Mouse (Mus musculus) heart, embryonic 13.5 days (tissue): ENCODE measurements at regions not wholly inside any gene's neighbourhood (a gene's known extent, or its start where the extent isn't known, plus 50 kb on each side); places are given as distances from the start of the nearest gene placed in this dataset.

Source experiments
- ATAC-seq: fragments of 200-750 bp; cut with Nextera tagmentation; 2 replicates; pipeline ENCODE4 v1.8.0; 2017; ENCODE audit warnings: moderate TSS enrichment; ENCODE audit not compliant: insufficient number of reproducible peaks, low FRiP score, low TSS enrichment; ENCODE audit errors: extremely low read depth
- H3K27ac ChIP-seq: fragments of 300-500 bp; sonication (generic); replicated peaks from 2 replicates; pipeline ENCODE4 v1.5.1; 2015; ENCODE audit warnings: moderate library complexity, mild to moderate bottlenecking, inconsistent platforms
- H3K27me3 ChIP-seq: fragments of 300-500 bp; sonication (generic); replicated peaks from 2 replicates; pipeline ENCODE4 v1.6.1; 2015; ENCODE audit warnings: mild to moderate bottlenecking, inconsistent platforms
- H3K36me3 ChIP-seq: fragments of 300-500 bp; sonication (generic); 2 replicates; pipeline ENCODE4 v1.6.1; 2015; ENCODE audit warnings: mild to moderate bottlenecking, inconsistent platforms
- H3K4me1 ChIP-seq: fragments of 300-500 bp; sonication (generic); 2 replicates; pipeline ENCODE4 v1.6.1; 2015; ENCODE audit warnings: inconsistent platforms
- H3K4me2 ChIP-seq: fragments of 300-500 bp; sonication (generic); 2 replicates; pipeline ENCODE4 v1.6.1; 2015; ENCODE audit warnings: inconsistent platforms, mild to moderate bottlenecking, moderate library complexity
- H3K4me3 ChIP-seq: fragments of 300-500 bp; sonication (generic); 2 replicates; pipeline ENCODE4 v1.5.1; 2015; ENCODE audit warnings: moderate library complexity, mild to moderate bottlenecking, inconsistent platforms
- H3K9ac ChIP-seq: fragments of 300-500 bp; sonication (generic); 2 replicates; pipeline ENCODE4 v1.6.1; 2015; ENCODE audit warnings: inconsistent platforms, mild to moderate bottlenecking, moderate library complexity
- H3K9me3 ChIP-seq: fragments of 300-500 bp; sonication (generic); 2 replicates; pipeline ENCODE4 v1.6.1; 2016; ENCODE audit warnings: inconsistent platforms
- WGBS: fragments of 180-500 bp; shearing (Covaris S2); methylation state at CpG from one replicate; pipeline ENCODE4 v1.1.7; 2015; ENCODE audit warnings: mixed read lengths; 5-methylcytosine and 5-hydroxymethylcytosine counted together

DNA sequence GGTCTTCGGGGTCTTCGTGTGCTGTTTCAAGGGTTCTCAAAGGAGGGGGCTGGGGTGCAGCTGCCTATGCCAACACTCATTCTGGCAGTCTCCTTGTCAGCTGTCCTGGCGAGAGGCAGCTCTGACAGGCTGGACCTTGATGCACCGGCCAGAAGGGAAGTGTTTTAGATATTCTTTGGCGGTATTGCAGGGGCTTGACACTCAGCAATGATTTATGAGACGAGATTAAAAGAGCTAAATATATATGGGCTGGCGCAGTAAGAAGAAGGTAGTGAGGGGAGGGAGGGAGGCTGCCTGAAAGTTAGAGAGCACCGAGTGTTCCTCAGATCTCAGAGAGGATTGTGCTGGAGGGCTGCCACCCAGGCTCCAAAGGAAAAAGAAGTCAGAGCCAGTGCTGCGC, 50.2 kb upstream of the Pdzd8 start:
- ATAC-seq = no peak
- H3K4me3 ChIP-seq = no peak overlapping the region
- H3K4me1 ChIP-seq = peaks cover 20% of the 10 kb centered on the region
- H3K36me3 ChIP-seq = no peaks in the 10 kb centered on the region
- no peak overlapping the region for H3K9ac ChIP-seq
- H3K4me2 ChIP-seq = 0 out of 2 replicates have a peak overlapping the region, but pooled peaks have one; percentile 5
- no peaks in the 10 kb centered on the region for H3K9me3 ChIP-seq
- peaks cover 88% of the 10 kb centered on the region for H3K27me3 ChIP-seq
- H3K27ac ChIP-seq = no peak overlapping the region
- WGBS = 32% methylated on average over 9 of the region's 9 CpGs

DNA sequence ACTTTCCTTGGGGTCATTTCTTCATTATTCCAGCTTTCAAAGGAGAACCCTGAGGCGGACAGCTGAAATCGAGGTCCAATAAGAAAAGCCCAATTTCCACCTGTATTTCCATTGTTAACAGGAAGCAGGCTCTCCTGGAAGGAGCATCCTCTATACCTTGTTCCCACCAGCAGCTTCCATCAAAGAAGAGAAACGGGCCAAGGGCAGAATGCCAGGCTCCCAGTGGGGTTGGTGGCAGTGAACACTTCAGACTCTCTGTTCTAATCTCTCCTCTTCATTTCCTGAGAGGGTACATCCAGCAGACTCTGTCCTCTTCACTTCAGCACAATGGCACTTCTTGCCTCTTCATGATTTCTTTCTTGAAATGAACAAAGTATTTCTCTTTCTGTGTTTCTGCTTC, 50.9 kb upstream of the Pdzd8 start:
- no peak for ATAC-seq
- Histone ChIP-seq H3K4me2 (no peak overlapping the region), H3K4me3 (no peak overlapping the region), H3K9ac (no peak overlapping the region), H3K27me3 (peaks cover 92% of the 10 kb centered on the region), H3K9me3 (no peaks in the 10 kb centered on the region), H3K27ac (no peak overlapping the region), H3K4me1 (peaks cover 24% of the 10 kb centered on the region), H3K36me3 (no peaks in the 10 kb centered on the region)
- WGBS = 70% methylated on average over 3 of the region's 3 CpGs

DNA sequence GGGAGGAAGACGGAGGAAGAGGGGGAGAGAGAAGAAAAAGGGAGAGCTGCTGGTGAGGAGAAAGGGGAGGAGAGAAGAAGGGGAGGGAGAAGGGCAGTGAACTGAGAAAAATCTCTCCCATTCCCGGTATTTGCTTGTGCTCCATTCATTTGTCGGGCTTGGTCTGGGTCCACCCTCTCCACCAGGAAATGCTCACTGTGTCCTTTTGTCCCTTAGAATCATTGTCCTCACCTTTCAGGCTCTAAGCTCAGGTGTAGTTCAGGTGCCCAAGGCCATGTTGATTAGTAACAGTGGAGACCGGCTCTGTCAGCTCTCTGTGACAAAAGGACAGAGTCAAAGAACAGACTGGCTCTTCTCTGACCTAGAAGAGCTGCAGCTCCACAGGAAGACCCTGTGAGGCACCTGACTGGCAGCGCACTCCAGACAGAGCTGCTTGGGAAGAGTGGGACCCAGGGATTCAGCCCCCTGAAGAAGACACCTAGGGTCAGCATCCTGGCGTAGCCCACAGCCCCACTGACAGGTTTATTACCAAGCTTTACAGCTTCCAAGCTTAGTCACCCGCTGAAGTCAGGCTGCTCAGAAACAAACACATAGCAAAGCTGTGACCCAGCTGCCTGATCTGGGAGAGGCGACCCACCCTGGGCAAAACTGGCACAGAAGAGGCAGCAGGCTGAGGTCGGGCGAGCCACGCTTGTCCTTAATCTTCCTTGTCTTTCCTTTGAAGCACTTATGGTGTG, 54.4 kb upstream of the Pdzd8 start:
- Histone ChIP-seq H3K27me3 (peaks cover 84% of the 10 kb centered on the region), H3K27ac (no peak overlapping the region), H3K9ac (no peak overlapping the region), H3K4me2 (no peak overlapping the region), H3K9me3 (no peaks in the 10 kb centered on the region), H3K4me3 (no peak overlapping the region), H3K36me3 (no peaks in the 10 kb centered on the region), H3K4me1 (peaks cover 28% of the 10 kb centered on the region)
- 31% methylated on average over 11 of the region's 11 CpGs for WGBS
- ATAC-seq = no peak

DNA sequence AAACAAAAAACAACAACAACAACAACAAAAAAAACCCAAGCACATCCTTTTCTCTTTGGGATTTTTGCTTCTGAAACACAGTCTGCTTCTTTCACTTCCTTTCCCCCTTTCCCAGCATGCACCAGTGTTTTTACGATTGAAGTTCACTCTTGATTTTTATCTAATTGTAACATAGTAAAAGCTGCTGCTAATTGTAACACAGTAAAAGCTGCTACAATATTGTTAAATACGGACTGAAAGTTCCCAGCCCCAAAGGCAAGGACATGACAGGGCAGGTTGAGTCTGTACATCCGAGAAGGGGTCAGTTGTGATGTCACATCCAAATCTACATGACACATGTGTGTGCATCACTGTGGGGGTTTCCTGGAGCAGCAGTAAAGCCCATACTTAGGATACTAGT, 55.7 kb upstream of the Pdzd8 start:
- Histone ChIP-seq H3K4me1 (peaks cover 19% of the 10 kb centered on the region), H3K9me3 (no peaks in the 10 kb centered on the region), H3K36me3 (no peaks in the 10 kb centered on the region), H3K4me3 (no peak overlapping the region), H3K4me2 (no peak overlapping the region), H3K27me3 (peaks cover 75% of the 10 kb centered on the region), H3K9ac (no peak overlapping the region), H3K27ac (no peak overlapping the region)
- 64% methylated on average over 3 of the region's 3 CpGs for WGBS
- no peak for ATAC-seq

DNA sequence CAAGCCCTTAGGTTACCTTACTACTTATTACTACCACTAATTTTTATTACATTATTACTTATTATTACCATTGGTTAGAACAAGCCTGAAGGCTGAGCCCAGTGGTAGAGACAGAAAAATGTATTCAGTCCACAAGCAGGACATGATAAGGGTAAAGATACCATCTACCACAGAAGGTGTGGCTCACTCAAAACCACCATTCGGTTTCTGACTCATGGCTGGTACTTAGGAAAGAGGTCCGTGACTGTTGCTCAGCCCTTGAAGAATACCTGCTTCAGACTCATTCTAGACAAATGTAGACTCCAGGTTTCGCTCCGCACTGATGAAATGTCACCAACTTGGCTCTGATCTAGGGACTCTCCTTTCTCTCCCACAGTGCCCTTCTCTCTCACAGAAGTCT, 56.1 kb upstream of the Emx2 start:
- Histone ChIP-seq H3K4me2 (no peak overlapping the region), H3K9me3 (no peaks in the 10 kb centered on the region), H3K4me1 (peaks cover 15% of the 10 kb centered on the region), H3K9ac (no peak overlapping the region), H3K27ac (no peak overlapping the region), H3K27me3 (peaks cover 67% of the 10 kb centered on the region), H3K4me3 (no peak overlapping the region), H3K36me3 (no peaks in the 10 kb centered on the region)
- ATAC-seq = no peak
- WGBS = 74% methylated on average over 4 of the region's 4 CpGs

DNA sequence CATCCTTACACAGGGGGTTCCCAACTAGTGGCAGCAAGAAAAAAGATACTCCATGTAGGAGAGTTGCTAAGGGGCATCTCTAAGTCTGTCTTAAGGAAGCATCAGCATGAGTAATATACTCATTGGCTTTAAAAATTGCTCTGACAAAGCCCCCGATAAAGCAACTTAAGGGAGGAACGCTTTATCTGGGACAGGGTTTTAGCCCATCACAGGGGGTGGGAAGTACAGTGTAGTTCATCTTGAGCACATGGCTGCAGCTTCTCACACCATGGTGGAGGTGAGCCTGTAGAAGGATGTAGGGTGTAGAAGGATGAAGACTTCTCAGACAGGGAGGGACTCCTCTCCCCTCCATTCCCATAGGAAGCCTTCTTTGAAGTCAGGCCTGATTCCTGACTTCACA, 54.1 kb upstream of the Emx2 start:
- H3K27me3 ChIP-seq = peaks cover 65% of the 10 kb centered on the region

DNA sequence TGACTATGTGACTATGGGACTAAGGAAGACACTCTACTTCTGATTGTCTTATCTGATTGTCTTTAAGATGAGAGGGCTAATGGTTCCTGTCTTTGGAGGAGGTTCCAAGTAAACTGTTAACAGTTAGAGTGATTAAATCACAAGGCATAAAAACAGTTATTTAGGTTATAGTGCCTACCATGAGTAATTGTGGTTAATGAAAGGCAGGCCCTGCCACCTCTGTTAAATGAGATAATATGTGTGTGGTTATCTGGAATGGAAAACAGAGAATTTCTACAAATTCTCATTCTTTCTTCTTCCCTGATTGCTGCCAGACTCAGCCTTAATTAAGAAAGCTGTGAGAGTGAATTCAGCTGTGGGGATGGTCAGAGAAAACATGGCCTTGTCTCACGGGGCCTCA, 53.4 kb upstream of the Emx2 start:
- ATAC-seq = no peak
- no peak overlapping the region for H3K4me3 ChIP-seq
- peaks cover 62% of the 10 kb centered on the region for H3K27me3 ChIP-seq
- H3K4me1 ChIP-seq = peaks cover 15% of the 10 kb centered on the region
- H3K36me3 ChIP-seq = no peaks in the 10 kb centered on the region
- no peaks in the 10 kb centered on the region for H3K9me3 ChIP-seq
- no peak overlapping the region for H3K9ac ChIP-seq
- H3K4me2 ChIP-seq = no peak overlapping the region
- no peak overlapping the region for H3K27ac ChIP-seq
- 88% methylated on average over 1 of the region's 1 CpGs for WGBS

More for the DNA sequence above, 54.1 kb upstream of the Emx2 start:
- ATAC-seq = no peak
- WGBS = 86% methylated on average over 2 of the region's 2 CpGs
- Histone ChIP-seq H3K4me1 (peaks cover 15% of the 10 kb centered on the region), H3K4me3 (no peak overlapping the region), H3K27ac (no peak overlapping the region), H3K36me3 (no peaks in the 10 kb centered on the region), H3K4me2 (no peak overlapping the region), H3K9me3 (no peaks in the 10 kb centered on the region), H3K9ac (no peak overlapping the region)

DNA sequence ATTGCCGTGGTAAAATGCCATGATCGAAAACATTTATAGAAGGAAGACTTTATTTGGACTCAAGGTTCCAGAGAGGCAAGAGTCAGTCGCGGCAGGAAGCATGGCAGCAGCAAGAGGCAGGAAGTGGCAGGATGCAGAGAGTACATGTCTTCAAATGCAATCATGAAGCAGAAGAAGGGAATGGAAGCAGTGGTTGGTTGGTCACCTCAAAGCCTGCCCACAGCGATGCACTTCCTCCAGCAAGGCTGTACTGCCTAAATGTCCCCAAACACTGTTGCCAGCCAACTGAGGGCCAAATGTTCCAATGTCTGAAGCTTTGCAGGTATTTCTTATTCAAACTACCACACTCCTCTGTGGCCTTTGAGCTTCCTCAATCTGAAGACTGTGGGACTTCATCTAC, 52.6 kb upstream of the Emx2 start:
- H3K4me3 ChIP-seq = no peak overlapping the region
- H3K36me3 ChIP-seq = no peaks in the 10 kb centered on the region
- no peaks in the 10 kb centered on the region for H3K9me3 ChIP-seq
- H3K4me1 ChIP-seq = peaks cover 9% of the 10 kb centered on the region
- peaks cover 62% of the 10 kb centered on the region for H3K27me3 ChIP-seq
- H3K4me2 ChIP-seq = no peak overlapping the region
- ATAC-seq = no peak
- H3K27ac ChIP-seq = no peak overlapping the region
- no peak overlapping the region for H3K9ac ChIP-seq
- 78% methylated on average over 5 of the region's 5 CpGs for WGBS

DNA sequence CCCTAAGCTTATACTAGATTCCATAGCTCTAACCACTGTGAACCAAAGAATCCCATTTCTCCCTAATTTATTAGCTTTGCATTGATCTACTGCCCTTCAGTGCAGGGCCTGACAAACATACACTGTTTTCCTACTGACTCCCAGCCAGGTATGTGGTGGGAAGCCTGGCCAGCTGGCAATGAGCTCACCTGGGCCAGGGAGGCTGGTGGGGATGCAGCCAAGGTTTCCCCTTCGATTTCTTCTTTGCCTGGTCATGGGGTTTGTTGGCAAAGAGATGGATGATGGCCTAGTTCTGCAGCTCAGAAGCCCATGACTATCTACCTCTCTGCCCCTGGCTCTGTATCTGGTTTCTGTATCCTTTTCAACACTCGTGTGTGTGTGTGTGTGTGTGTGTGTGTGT, 50.1 kb upstream of the Emx2 start:
- Histone ChIP-seq H3K36me3 (no peaks in the 10 kb centered on the region), H3K9ac (no peak overlapping the region), H3K4me3 (no peak overlapping the region), H3K9me3 (no peaks in the 10 kb centered on the region), H3K4me2 (no peak overlapping the region), H3K27ac (no peak overlapping the region), H3K27me3 (peaks cover 62% of the 10 kb centered on the region), H3K4me1 (no peaks in the 10 kb centered on the region)
- no peak for ATAC-seq
- 50% methylated on average over 2 of the region's 2 CpGs for WGBS
